Mouse (Mus musculus): ENCODE measurements around the gene Wnt2. TPM values are rescaled to one million over a fixed set of nuclear protein-coding genes. Genes with fewer than 3 reads are reported as not detected.

The Wnt2 gene
- total and polyA plus RNA-seq, 3 experiments: not detected

- no peaks in the 10 kb centered on the region for H3K36me3 ChIP-seq (ENCODE audit: control insufficient read depth in 1 of 2, insufficient read depth in 2 of 2, low read length in 2 of 2)
- H3K27me3 ChIP-seq (ENCODE audit: control insufficient read depth in 1 of 2, insufficient read depth in 2 of 2, low read length in 2 of 2): peaks cover 0 to 4% of the 10 kb centered on the region in 2 experiments; a peak in 1 of 4 replicates
- DNase-seq (ENCODE audit: low read depth, low spot score): no peak
- no peak overlapping the region for H3K9ac ChIP-seq (ENCODE audit: control insufficient read depth, low read depth, low read length, poor library complexity, severe bottlenecking)
- no peak overlapping the region for H3K4me3 ChIP-seq (ENCODE audit: control insufficient read depth in 1 of 2, insufficient read depth in 1 of 2, low read depth in 2 of 2, low read length in 2 of 2)
- no peaks in the 10 kb centered on the region for H3K9me3 ChIP-seq (replicated peaks; ENCODE audit: insufficient read depth, low read length)
- TF ChIP-seq ETS1 (IDR thresholded peaks at IDR 0.05; ENCODE audit: low read depth, low read length): no peak
- TF ChIP-seq GABPA (IDR thresholded peaks at IDR 0.05; ENCODE audit: low read depth, low read length): no peak
- H3K4me1 ChIP-seq (ENCODE audit: control insufficient read depth in 1 of 2, insufficient read depth in 2 of 2, low read length in 2 of 2): no peaks in the 10 kb centered on the region
- no peaks in the 10 kb centered on the region for H3K79me2 ChIP-seq (ENCODE audit: control insufficient read depth, insufficient read depth, low read length, poor library complexity)
- H3K27ac ChIP-seq (ENCODE audit: control insufficient read depth, low read depth, low read length): no peak overlapping the region
Measured at GRCm38 (mm10) chr6:17991625-17992024, 38.8 kb downstream of the Wnt2 start.

GRCm38 (mm10) chr6:17990173-17991028, 40.0 kb downstream of the Wnt2 start:
- Histone ChIP-seq H3K9ac (ENCODE audit: control insufficient read depth, low read depth, low read length, poor library complexity, severe bottlenecking) (no peak overlapping the region), H3K9me3 (replicated peaks; ENCODE audit: insufficient read depth, low read length) (no peaks in the 10 kb centered on the region), H3K4me3 (ENCODE audit: control insufficient read depth in 1 of 2, insufficient read depth in 1 of 2, low read depth in 2 of 2, low read length in 2 of 2) (no peak overlapping the region), H3K4me1 (ENCODE audit: control insufficient read depth in 1 of 2, insufficient read depth in 2 of 2, low read length in 2 of 2) (no peaks in the 10 kb centered on the region), H3K27ac (ENCODE audit: control insufficient read depth, low read depth, low read length) (no peak overlapping the region), H3K79me2 (ENCODE audit: control insufficient read depth, insufficient read depth, low read length, poor library complexity) (no peaks in the 10 kb centered on the region), H3K27me3 (ENCODE audit: control insufficient read depth in 1 of 2, insufficient read depth in 2 of 2, low read length in 2 of 2) (peaks cover 0 to 5% of the 10 kb centered on the region in 2 experiments; a peak in 1 of 4 replicates), H3K36me3 (ENCODE audit: control insufficient read depth in 1 of 2, insufficient read depth in 2 of 2, low read length in 2 of 2) (no peaks in the 10 kb centered on the region)
- DNase-seq (ENCODE audit: low read depth, low spot score): no peak
- no peak for TF ChIP-seq NELFE (IDR thresholded peaks at IDR 0.05; ENCODE audit: low read depth, low read length)
- no peak for TF ChIP-seq POLR2AphosphoS2 (IDR thresholded peaks at IDR 0.05; ENCODE audit: low read length)
- TF ChIP-seq MYC (IDR thresholded peaks at IDR 0.05; ENCODE audit: low read depth, low read length): no peak
- no peak for TF ChIP-seq POLR2A (IDR thresholded peaks at IDR 0.05; ENCODE audit: control insufficient read depth in 1 of 2, insufficient read depth in 1 of 2, low read depth in 1 of 2, low read length in 2 of 2, poor library complexity in 1 of 2)
- TF ChIP-seq KAT2A (conservative IDR thresholded peaks at IDR 0.05; ENCODE audit: low read depth, low read length): no peak
- TF ChIP-seq GATA1 (IDR thresholded peaks at IDR 0.05; ENCODE audit: low read depth, low read length): no peak
- TF ChIP-seq JUND (IDR thresholded peaks at IDR 0.05; ENCODE audit: low read depth, low read length): no peak

GRCm38 (mm10) chr6:17979361-17979760, 51.0 kb downstream of the Wnt2 start:
- no peak overlapping the region for H3K4me3 ChIP-seq (ENCODE audit: control insufficient read depth in 1 of 2, insufficient read depth in 1 of 2, low read depth in 2 of 2, low read length in 2 of 2)
- H3K36me3 ChIP-seq (ENCODE audit: control insufficient read depth in 1 of 2, insufficient read depth in 2 of 2, low read length in 2 of 2): no peaks in the 10 kb centered on the region
- no peak for DNase-seq (ENCODE audit: low read depth, low spot score)
- peaks cover 0 to 3% of the 10 kb centered on the region in 2 experiments for H3K27me3 ChIP-seq (ENCODE audit: control insufficient read depth in 1 of 2, insufficient read depth in 2 of 2, low read length in 2 of 2)
- H3K79me2 ChIP-seq (ENCODE audit: control insufficient read depth, insufficient read depth, low read length, poor library complexity): no peaks in the 10 kb centered on the region
- no peak for TF ChIP-seq RCOR1 (IDR thresholded peaks at IDR 0.05; ENCODE audit: low read depth, low read length)
- no peak for TF ChIP-seq ZMIZ1 (IDR thresholded peaks at IDR 0.05; ENCODE audit: low read depth, low read length)
- TF ChIP-seq SIN3A (IDR thresholded peaks at IDR 0.05; ENCODE audit: low read length): no peak
- TF ChIP-seq MYC (IDR thresholded peaks at IDR 0.05; ENCODE audit: low read depth, low read length): no peak
- no peak for TF ChIP-seq POLR2A (IDR thresholded peaks at IDR 0.05; ENCODE audit: control insufficient read depth in 1 of 2, insufficient read depth in 1 of 2, low read depth in 1 of 2, low read length in 2 of 2, poor library complexity in 1 of 2)
- TF ChIP-seq USF2 (IDR thresholded peaks at IDR 0.05; ENCODE audit: borderline replicate concordance in 1 of 2, insufficient read depth in 1 of 2, low read depth in 1 of 2, low read length in 2 of 2): no peak
- TF ChIP-seq MXI1 (IDR thresholded peaks at IDR 0.05; ENCODE audit: low read depth, low read length): no peak
- no peak for TF ChIP-seq MAFK (IDR thresholded peaks at IDR 0.05; ENCODE audit: borderline replicate concordance, low read depth, low read length)
- TF ChIP-seq MAX (IDR thresholded peaks at IDR 0.05; ENCODE audit: low read length): no peak
- no peak for TF ChIP-seq POLR2AphosphoS2 (IDR thresholded peaks at IDR 0.05; ENCODE audit: low read length)
- TF ChIP-seq ZKSCAN1 (IDR thresholded peaks at IDR 0.05; ENCODE audit: low read depth, low read length): no peak
- no peak for TF ChIP-seq ELF1 (IDR thresholded peaks at IDR 0.05; ENCODE audit: low read depth, low read length)
- TF ChIP-seq TAL1 (IDR thresholded peaks at IDR 0.05; ENCODE audit: low read length): no peak
- no peak for TF ChIP-seq MEF2A (IDR thresholded peaks at IDR 0.05; ENCODE audit: extremely low read depth, insufficient replicate concordance, low read depth, low read length, poor library complexity, severe bottlenecking)
- no peak for TF ChIP-seq MYB (IDR thresholded peaks at IDR 0.05; ENCODE audit: low read depth, low read length)
- no peak for TF ChIP-seq NELFE (IDR thresholded peaks at IDR 0.05; ENCODE audit: low read depth, low read length)
- H3K4me1 ChIP-seq (ENCODE audit: control insufficient read depth in 1 of 2, insufficient read depth in 2 of 2, low read length in 2 of 2): no peaks in the 10 kb centered on the region
- no peaks in the 10 kb centered on the region for H3K9me3 ChIP-seq (replicated peaks; ENCODE audit: insufficient read depth, low read length)
- no peak overlapping the region for H3K9ac ChIP-seq (ENCODE audit: control insufficient read depth, low read depth, low read length, poor library complexity, severe bottlenecking)
- no peak overlapping the region for H3K27ac ChIP-seq (ENCODE audit: control insufficient read depth, low read depth, low read length)
